Mouse (Mus musculus): ENCODE data around the gene Atp6ap1. TPM values are rescaled to one million over a fixed set of nuclear protein-coding genes. Genes with fewer than 3 reads are reported as not detected.

Gene Atp6ap1
- polyA plus RNA-seq (2012; rRNA removed), result 40.3 and 41.6 TPM in 2 replicates

- no peaks in the 10 kb centered on the region; the same call in 1 of the 2 replicates for H3K4me1 ChIP-seq (ENCODE audit: control insufficient read depth, insufficient read depth, low read length)
- TF ChIP-seq POLR2A (IDR thresholded peaks at IDR 0.05; ENCODE audit: control insufficient read depth, low read depth, low read length) (no peak; the same call in 1 of the 2 replicates), CTCF (IDR thresholded peaks at IDR 0.05; ENCODE audit: control insufficient read depth, insufficient read depth, insufficient replicate concordance, low read depth, low read length) (no peak)
- peak within 1 kb of the TSS; percentile 90 for H3K4me3 ChIP-seq (ENCODE audit: control insufficient read depth, low read depth, low read length)
- peak within 1 kb of the TSS; percentile 69 for H3K27ac ChIP-seq (ENCODE audit: control insufficient read depth, insufficient read depth, low read depth, low read length)
- no peaks in the 10 kb centered on the region for H3K27me3 ChIP-seq (ENCODE audit: control insufficient read depth, insufficient read depth, low read length)
- H3K36me3 ChIP-seq (ENCODE audit: control insufficient read depth, insufficient read depth, low read length), result no peaks in the 10 kb centered on the region
Observed at GRCm38 (mm10) chrX:74296538-74297448, at the start of gene Atp6ap1. Gene Atp6ap1 (plus strand): TSS chrX:74297097.

GRCm38 (mm10) chrX:74248651-74249050, 48.2 kb upstream of the Atp6ap1 start:
- H3K4me1 ChIP-seq (ENCODE audit: control insufficient read depth, insufficient read depth, low read length), result peaks cover 4% of the 10 kb centered on the region
- peak overlapping the region; percentile 18; the same call in 1 of the 2 replicates for H3K27ac ChIP-seq (ENCODE audit: control insufficient read depth, insufficient read depth, low read depth, low read length)
- H3K36me3 ChIP-seq (ENCODE audit: control insufficient read depth, insufficient read depth, low read length), result no peaks in the 10 kb centered on the region
- no peaks in the 10 kb centered on the region for H3K27me3 ChIP-seq (ENCODE audit: control insufficient read depth, insufficient read depth, low read length)
- TF ChIP-seq POLR2A (IDR thresholded peaks at IDR 0.05; ENCODE audit: control insufficient read depth, low read depth, low read length), result no peak
- no peak for TF ChIP-seq CTCF (IDR thresholded peaks at IDR 0.05; ENCODE audit: control insufficient read depth, insufficient read depth, insufficient replicate concordance, low read depth, low read length)
- peak overlapping the region; percentile 78 for H3K4me3 ChIP-seq (ENCODE audit: control insufficient read depth, low read depth, low read length)

- Histone ChIP-seq H3K27me3 (ENCODE audit: control insufficient read depth, insufficient read depth, low read length) (no peaks in the 10 kb centered on the region), H3K27ac (ENCODE audit: control insufficient read depth, insufficient read depth, low read depth, low read length) (peak within 1 kb of the TSS; percentile 68), H3K36me3 (ENCODE audit: control insufficient read depth, insufficient read depth, low read length) (no peaks in the 10 kb centered on the region), H3K4me3 (ENCODE audit: control insufficient read depth, low read depth, low read length) (peak within 1 kb of the TSS; percentile 78), H3K4me1 (ENCODE audit: control insufficient read depth, insufficient read depth, low read length) (peaks cover 4% of the 10 kb centered on the region)
- no peak for TF ChIP-seq CTCF (IDR thresholded peaks at IDR 0.05; ENCODE audit: control insufficient read depth, insufficient read depth, insufficient replicate concordance, low read depth, low read length)
- TF ChIP-seq POLR2A (IDR thresholded peaks at IDR 0.05; ENCODE audit: control insufficient read depth, low read depth, low read length), result 0 out of 2 replicates have a peak, but pooled peaks have one; percentile 36
Observed at GRCm38 (mm10) chrX:74249615-74250014, 47.3 kb upstream of the Atp6ap1 start, which contains the start of gene Flna. Gene Flna (minus strand): TSS chrX:74249820.

DNA sequence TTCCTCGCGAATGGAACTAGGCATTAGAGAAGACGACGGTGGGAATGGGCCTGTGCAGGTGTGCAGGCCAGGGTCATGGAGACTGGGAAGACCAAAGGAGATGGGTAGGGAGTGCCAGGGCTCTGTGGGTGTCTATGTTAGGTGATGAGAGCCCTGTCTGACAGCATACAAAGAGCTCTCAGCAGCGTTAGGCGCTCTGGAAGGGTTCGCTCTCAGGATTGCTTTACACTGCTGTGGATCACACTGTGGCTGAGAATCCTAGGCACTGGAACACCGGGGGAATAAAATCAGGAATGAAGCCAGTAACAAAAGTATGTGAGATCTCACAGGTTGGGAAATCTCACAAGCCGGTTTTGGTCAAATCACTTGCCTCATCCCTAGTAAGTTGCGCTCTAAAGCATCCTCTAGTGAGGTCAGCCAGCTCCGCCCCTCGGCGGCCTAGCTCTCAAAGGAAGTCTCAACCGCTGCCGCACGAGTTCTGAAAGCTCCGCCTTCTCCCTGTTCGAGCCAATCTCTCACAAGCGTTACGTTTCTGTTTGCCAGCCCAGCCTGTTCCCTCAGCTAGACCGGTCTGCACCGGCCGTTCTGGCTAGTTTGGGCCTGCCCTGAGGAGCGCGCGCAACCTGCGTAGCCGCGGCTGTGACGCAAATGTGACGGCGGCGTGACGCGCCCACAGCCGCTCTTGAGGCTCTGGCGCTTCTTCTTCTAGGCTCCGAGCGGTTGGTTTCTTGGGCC, 42.6 kb upstream of the Atp6ap1 start, which contains the start of gene Emd:
Gene Emd (plus strand): TSS at position 535 of the 735 bp plus-strand sequence.
- TF ChIP-seq CTCF (IDR thresholded peaks at IDR 0.05; ENCODE audit: control insufficient read depth, insufficient read depth, insufficient replicate concordance, low read depth, low read length), result no peak
- peak; percentile 73 for TF ChIP-seq POLR2A (IDR thresholded peaks at IDR 0.05; ENCODE audit: control insufficient read depth, low read depth, low read length)
- H3K27ac ChIP-seq (ENCODE audit: control insufficient read depth, insufficient read depth, low read depth, low read length), result peak within 1 kb of the TSS; percentile 95
- peak within 1 kb of the TSS; percentile 95 for H3K4me3 ChIP-seq (ENCODE audit: control insufficient read depth, low read depth, low read length)
- H3K4me1 ChIP-seq (ENCODE audit: control insufficient read depth, insufficient read depth, low read length), result peaks cover 2% of the 10 kb centered on the region; the same call in 1 of the 2 replicates
- no peaks in the 10 kb centered on the region for H3K36me3 ChIP-seq (ENCODE audit: control insufficient read depth, insufficient read depth, low read length)
- H3K27me3 ChIP-seq (ENCODE audit: control insufficient read depth, insufficient read depth, low read length), result no peaks in the 10 kb centered on the region

GRCm38 (mm10) chrX:74254888-74255565, 41.9 kb upstream of the Atp6ap1 start:
- no peak; the same call in 1 of the 2 replicates for TF ChIP-seq POLR2A (IDR thresholded peaks at IDR 0.05; ENCODE audit: control insufficient read depth, low read depth, low read length)
- no peak for TF ChIP-seq CTCF (IDR thresholded peaks at IDR 0.05; ENCODE audit: control insufficient read depth, insufficient read depth, insufficient replicate concordance, low read depth, low read length)
- Histone ChIP-seq H3K27me3 (ENCODE audit: control insufficient read depth, insufficient read depth, low read length) (no peaks in the 10 kb centered on the region), H3K36me3 (ENCODE audit: control insufficient read depth, insufficient read depth, low read length) (no peaks in the 10 kb centered on the region), H3K4me3 (ENCODE audit: control insufficient read depth, low read depth, low read length) (peak overlapping the region; percentile 95), H3K4me1 (ENCODE audit: control insufficient read depth, insufficient read depth, low read length) (peaks cover 2% of the 10 kb centered on the region; the same call in 1 of the 2 replicates), H3K27ac (ENCODE audit: control insufficient read depth, insufficient read depth, low read depth, low read length) (peak overlapping the region; percentile 95)

- H3K36me3 ChIP-seq (ENCODE audit: control insufficient read depth, insufficient read depth, low read length), result no peaks in the 10 kb centered on the region
- no peak overlapping the region for H3K4me3 ChIP-seq (ENCODE audit: control insufficient read depth, low read depth, low read length)
- TF ChIP-seq CTCF (IDR thresholded peaks at IDR 0.05; ENCODE audit: control insufficient read depth, insufficient read depth, insufficient replicate concordance, low read depth, low read length) (no peak), POLR2A (IDR thresholded peaks at IDR 0.05; ENCODE audit: control insufficient read depth, low read depth, low read length) (no peak)
Observed at GRCm38 (mm10) chrX:74257746-74258145, 39.2 kb upstream of the Atp6ap1 start.

More at GRCm38 (mm10) chrX:74257746-74258145, 39.2 kb upstream of the Atp6ap1 start:
- no peak overlapping the region for H3K27ac ChIP-seq (ENCODE audit: control insufficient read depth, insufficient read depth, low read depth, low read length)
- no peaks in the 10 kb centered on the region for H3K27me3 ChIP-seq (ENCODE audit: control insufficient read depth, insufficient read depth, low read length)
- peaks cover 2% of the 10 kb centered on the region; the same call in 1 of the 2 replicates for H3K4me1 ChIP-seq (ENCODE audit: control insufficient read depth, insufficient read depth, low read length)

Data from testis, adult 2 months (tissue).